Mouse (Mus musculus): ENCODE results near the gene Cd9.

Cd9 gene

DNA sequence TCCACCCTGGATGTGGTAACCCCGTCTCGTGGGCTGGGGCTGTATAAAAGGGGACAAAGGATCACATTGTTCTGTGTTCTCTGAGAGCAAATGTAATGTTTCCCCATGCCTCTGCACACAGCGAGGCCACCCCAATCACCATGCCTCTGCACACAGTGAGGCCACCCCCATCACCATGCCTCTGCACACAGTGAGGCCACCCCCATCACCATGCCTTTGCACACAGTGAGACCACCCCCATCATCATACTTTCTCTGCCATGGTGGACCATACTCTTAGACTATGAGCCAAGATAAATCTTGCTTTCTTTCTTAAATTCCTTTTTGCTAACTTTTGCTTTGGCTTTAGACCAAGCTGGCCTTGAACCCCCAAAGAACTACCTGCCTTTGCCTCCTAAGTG is 61.3 kb downstream of the Cd9 start:
- no peak for DNase-seq

DNA sequence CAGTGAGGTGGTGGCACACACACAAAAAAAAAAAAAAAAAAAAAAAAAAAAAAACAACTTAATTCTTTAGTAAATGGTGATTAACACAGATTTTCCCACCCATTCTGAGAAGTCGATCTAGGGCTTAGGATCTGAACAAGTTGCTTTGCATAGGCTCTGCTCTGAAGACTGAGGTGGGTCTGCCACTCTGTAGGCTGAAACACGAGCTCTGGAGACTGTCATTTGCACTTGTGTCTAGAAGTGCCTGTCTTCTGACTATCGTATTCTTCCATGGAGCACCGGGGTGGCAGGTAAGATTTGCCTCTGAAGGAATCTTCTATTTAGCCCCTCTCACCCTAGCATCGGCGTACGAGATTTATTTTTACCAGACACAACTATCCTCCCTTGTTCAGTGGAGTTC is 62.1 kb downstream of the Cd9 start:
- no peak for DNase-seq

- DNase-seq, result no peak
Measured at GRCm38 (mm10) chr6:125430982-125431381, 63.6 kb downstream of the Cd9 start.

- DNase-seq, result peak; percentile 38
Measured at GRCm38 (mm10) chr6:125430358-125430958, 64.1 kb downstream of the Cd9 start.

- no peak for DNase-seq
Measured at GRCm38 (mm10) chr6:125429741-125430140, 64.8 kb downstream of the Cd9 start.

- DNase-seq, result peak; percentile 90
Measured at GRCm38 (mm10) chr6:125426383-125427360, 67.9 kb downstream of the Cd9 start.

DNA sequence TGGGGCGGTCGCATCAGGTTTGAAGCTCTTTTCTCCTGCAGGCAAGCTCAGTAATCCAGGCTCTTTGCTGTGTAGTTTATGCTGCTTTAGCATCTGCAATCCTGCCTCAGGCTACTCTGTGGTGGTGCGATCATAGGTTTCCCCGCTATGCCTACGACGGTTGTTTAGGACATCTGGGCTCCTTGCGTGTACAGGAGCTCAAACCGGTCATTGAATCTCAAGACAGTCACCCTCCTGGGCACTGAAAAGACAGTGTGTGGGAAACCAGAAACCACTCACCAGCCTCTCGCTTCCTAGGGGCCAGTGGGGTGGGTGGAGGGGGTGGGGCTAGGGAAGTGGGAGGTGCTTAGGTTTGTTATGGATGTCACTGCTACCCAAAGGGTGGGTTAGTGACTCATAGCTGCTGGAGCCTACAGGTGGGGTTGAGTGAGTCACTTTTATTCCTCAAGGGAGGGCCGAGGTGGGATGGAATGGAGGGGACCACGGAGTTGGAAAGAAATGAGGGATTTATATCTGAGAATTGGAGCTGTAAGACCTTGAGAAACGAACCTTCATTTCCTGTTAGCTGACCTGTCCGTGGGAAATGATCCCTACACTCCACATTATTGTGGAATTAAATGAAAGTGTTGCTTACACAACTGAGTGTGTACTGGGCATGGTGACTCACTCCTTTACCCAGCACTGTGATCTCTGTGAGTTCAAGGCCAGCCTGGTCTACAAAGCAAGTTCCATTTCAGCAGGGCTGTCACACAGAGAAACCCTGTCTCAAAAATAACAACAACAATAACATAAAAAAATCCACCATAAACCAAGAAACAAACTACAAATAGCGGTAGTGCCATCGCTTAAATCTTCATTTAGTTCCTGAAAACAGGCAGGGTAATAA is 69.1 kb downstream of the Cd9 start:
- no peak for DNase-seq

DNA sequence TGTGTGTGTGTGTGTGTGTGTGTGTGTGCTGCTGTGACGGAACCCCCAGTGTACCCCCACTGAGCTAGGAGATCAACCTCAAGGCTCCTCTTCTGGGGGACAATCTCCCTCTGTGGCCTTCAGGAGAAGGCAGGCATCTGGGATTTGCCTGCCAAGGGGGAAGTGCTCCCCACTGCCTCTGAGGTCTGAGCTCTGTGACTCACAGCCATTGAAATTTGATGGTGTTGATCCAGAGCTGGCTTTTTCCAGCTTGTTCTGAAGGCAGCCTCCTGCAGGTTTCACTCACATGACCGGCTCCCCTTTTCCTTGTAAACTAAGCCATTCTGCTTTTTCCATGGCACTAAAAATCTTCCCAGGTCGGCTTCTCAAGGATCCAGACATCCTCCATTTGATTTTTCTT is 70.4 kb downstream of the Cd9 start:
- DNase-seq, result no peak

- DNase-seq, result no peak
Measured at GRCm38 (mm10) chr6:125423507-125423906, 71.1 kb downstream of the Cd9 start.

DNA sequence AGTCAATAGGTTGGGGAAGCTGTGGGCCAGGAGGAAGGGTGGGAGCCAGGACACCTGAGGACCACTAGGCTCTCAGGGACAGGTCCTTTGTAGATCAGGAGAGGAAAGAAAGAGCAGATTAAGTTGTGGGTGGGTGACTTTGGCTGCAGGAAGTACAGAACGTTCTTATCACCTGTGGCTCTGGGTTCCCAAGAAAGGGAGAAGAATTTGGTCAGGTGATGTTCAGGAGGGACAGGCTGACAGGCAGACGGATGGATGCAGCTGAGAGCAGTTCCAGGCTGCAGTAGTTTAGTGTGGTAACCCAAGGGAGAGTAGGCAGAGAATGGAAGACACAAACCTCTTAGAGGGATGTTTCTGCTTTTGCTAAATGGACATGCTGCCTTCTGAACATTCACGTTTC is 71.5 kb downstream of the Cd9 start:
- DNase-seq, result no peak

DNA sequence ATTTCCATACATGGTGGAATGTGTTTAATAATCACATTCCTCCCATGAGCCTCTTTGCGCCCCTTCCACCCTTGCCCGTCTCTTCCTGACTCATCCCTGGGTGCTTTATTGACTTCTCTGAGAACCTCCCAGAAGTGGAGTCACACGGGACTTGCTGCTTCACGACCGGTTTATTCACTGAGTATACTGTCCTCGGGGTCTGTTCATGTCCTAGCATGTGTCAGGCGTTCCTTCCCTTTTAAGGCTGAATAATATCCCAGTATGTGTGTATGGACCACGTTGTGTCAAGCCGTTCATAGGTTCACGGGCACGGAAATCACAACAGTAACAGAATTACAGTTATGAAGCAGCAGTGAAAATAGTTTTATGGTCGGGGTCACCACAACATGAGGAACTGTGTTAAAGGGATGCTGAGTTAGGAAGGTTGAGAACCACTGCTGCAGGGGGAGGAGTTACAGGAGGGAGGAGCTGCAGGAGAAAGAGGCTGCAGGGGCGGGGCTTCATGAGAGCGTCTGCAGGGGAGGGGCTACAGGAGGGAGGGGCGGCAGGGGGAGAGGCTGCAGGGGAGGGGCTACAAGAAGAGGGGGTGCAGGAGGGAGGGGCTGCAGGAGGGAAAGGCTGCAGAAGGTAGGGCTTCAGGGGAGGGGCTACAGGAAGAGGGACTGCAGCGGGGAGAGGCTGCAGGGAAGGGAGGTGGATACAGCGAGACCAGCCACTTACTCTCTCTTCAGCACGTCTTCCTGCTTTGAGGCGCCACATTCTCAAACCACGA is 72.4 kb downstream of the Cd9 start:
- peak; percentile 83 for DNase-seq

GRCm38 (mm10) chr6:125420458-125421063 is 74.0 kb downstream of the Cd9 start:
- no peak for DNase-seq

DNA sequence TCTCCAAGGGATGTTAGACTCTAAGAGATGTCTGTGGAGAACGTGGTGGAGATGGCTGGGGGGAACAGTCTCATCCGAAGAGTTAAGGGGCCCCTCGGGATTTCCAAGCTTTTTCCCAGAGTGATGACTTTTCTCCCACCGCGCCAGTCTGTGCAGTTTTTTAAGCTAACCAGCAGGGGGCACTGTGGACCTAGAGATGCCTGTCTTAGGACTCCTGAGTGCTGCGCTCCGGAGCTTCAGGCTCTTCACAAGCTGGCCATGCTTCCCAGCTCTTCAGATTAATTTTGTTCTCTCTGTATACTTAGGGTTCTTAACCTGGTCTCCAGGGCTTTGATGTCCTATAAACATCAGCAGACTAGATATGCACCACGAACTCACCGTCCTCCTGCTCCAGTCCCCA is 75.8 kb downstream of the Cd9 start:
- DNase-seq, result peak; percentile 89

DNA sequence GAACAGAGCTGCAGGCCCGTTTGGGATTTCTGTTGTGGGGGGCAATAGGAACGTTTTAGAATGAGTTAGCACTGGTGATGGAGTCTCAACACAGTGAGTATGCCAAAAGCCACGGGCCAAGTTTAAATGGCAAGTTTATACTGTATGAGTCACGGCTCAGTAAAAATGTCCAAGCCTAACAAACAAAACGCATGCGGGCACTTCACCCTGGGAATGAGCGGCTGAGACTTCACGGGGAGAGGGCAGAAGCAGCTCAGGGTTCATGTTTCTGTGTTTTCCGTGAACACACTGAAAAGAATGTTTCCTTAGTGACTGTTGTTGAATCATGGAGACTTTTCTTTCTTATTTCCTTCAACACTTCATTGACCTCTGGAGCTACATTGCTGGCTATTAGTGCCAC is 81.3 kb downstream of the Cd9 start:
- DNase-seq, result no peak

DNA sequence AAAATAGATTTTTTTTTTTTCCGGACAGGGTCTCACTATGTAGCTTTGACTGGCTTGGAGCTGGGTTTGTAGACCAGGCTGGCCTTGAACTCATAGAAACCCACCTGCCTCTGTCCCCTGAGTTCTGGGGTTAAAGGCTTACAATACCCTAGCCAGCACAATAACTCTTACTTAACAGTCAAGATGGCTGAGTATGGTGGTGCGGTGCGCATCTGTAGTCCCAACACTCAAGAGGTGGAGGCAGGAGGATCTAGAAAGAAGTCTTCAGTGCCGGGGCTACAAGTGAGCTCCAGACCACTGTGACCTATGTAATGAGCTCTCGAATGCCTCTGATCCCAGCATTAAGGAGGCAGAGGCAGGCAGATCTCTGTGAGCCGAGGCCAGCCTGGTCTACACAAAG is 82.9 kb downstream of the Cd9 start:
- no peak for DNase-seq

- DNase-seq, result no peak
Measured at GRCm38 (mm10) chr6:125410995-125411547, 83.5 kb downstream of the Cd9 start.

GRCm38 (mm10) chr6:125410551-125410950 is 84.0 kb downstream of the Cd9 start:
- no peak for DNase-seq

Measured in retina, postnatal 1 day (tissue).